In the genomic region with DNA sequence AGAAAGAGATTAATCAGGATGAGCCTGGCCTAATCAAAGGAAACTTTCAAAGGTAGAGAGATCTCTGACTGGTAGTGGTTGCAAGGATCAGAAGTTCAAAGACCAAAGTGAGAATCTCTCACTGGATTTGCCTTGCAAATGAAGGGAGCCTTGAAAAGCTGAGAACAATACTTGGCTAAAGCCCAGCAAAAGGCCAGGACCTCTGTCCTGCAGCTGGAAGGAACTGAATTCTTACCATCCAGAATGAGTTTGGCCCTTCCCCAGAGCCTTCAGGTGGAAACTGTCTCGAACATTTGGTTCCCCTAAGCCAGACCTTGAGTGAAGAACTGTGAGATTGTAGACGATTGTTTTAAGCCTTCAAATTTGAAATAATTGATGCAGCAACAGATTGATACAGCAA, we compare ENCODE assay signal across 18 mouse cellular contexts. TPM values are rescaled to one million over a fixed set of nuclear protein-coding genes. Genes with fewer than 3 reads are reported as not detected.
"Had no signal": no experiment of that assay in that cellular context is flagged by ENCODE, and none has a peak within 500 bp of the region (broad histone marks: within the 10 kb centered on the region; RNA-seq: fewer than 3 reads in every experiment).

No protein-coding gene starts in this region.

- H3K27ac ChIP-seq: limb, embryonic 12.5 days; liver, embryonic 13.5 days; stomach, embryonic 15.5 days had no signal

- H3K9me3 ChIP-seq: limb, embryonic 12.5 days; liver, embryonic 13.5 days; stomach, embryonic 15.5 days had no signal

- H3K4me3 ChIP-seq: limb, embryonic 12.5 days; liver, embryonic 13.5 days; stomach, embryonic 15.5 days had no signal

- H3K27me3 ChIP-seq: limb, embryonic 12.5 days; liver, embryonic 13.5 days; stomach, embryonic 15.5 days had no signal

- H3K36me3 ChIP-seq: limb, embryonic 12.5 days; liver, embryonic 13.5 days; stomach, embryonic 15.5 days had no signal

- ATAC-seq: intestine, embryonic 16.5 days; liver, postnatal 0 days; midbrain, embryonic 16.5 days had no signal

- H3K9ac ChIP-seq: limb, embryonic 12.5 days; liver, embryonic 13.5 days; liver, postnatal 0 days; stomach, embryonic 15.5 days had no signal

- H3K4me1 ChIP-seq: limb, embryonic 12.5 days; liver, embryonic 13.5 days; stomach, embryonic 15.5 days had no signal

- DNase-seq: layer of hippocampus, adult 9-11 months; layer of hippocampus, postnatal 36 days; liver; liver, embryonic 13.5 days; liver, postnatal 0 days; lung, postnatal 36 days; right cerebral cortex, postnatal 14 days; thymus, adult 2 months; thymus, postnatal 25 days had no signal

- H3K4me2 ChIP-seq: limb, embryonic 12.5 days; liver, embryonic 13.5 days; stomach, embryonic 15.5 days had no signal

RNA-seq across cellular contexts. Expression of gene Barx1, which starts 25.1 kb away (rescaled TPM):
- total RNA-seq: layer of hippocampus, postnatal 36 days; left cerebral cortex, adult 8-10 months; left cerebral cortex, postnatal 25 days; megakaryocyte progenitor cell, adult 5-6 weeks had no signal
- polyA plus RNA-seq: midbrain, embryonic 16.5 days; neural tube, embryonic 14.5 days; urinary bladder, adult 2 months had no signal
